Mouse (Mus musculus) thymus, adult 2 months (tissue): ENCODE measurements at regions not wholly inside any gene's neighbourhood (a gene's known extent, or its start where the extent isn't known, plus 50 kb on each side); places are given as distances from the start of the nearest gene placed in this dataset.

Experiments
- DNase-seq: peaks from one replicate; pipeline ENCODE4 v3.0.0; 2021
- H3K27ac ChIP-seq: fragments of 200-500 bp; 2 replicates; pipeline ENCODE4 v1.5.1; 2012; ENCODE audit warnings: low read length, control low read depth; ENCODE audit not compliant: control insufficient read depth, insufficient read depth
- H3K27me3 ChIP-seq: fragments of 200-500 bp; 2 replicates; pipeline ENCODE4 v1.6.1; 2012; ENCODE audit warnings: mild to moderate bottlenecking, low read length, moderate library complexity, mixed read lengths; ENCODE audit not compliant: control insufficient read depth, insufficient read depth
- H3K36me3 ChIP-seq: fragments of 200-500 bp; 2 replicates; pipeline ENCODE4 v1.6.1; 2012; ENCODE audit warnings: mild to moderate bottlenecking, low read length, moderate library complexity; ENCODE audit not compliant: control insufficient read depth, insufficient read depth
- H3K4me1 ChIP-seq: fragments of 200-500 bp; replicated peaks from 2 replicates; pipeline ENCODE4 v1.6.1; 2012; ENCODE audit warnings: low read length; ENCODE audit not compliant: control insufficient read depth, insufficient read depth
- H3K4me3 ChIP-seq: fragments of 200-500 bp; 2 replicates; pipeline ENCODE4 v1.5.1; 2012; ENCODE audit warnings: mild to moderate bottlenecking, low read length, control low read depth, moderate library complexity; ENCODE audit not compliant: control insufficient read depth, insufficient read depth
- CTCF ChIP-seq: fragments of 200-500 bp; IDR thresholded peaks from 2 replicates; pipeline ENCODE4 v1.5.1; 2012; ENCODE audit warnings: mild to moderate bottlenecking, control low read depth, low read length, moderate library complexity, borderline replicate concordance; ENCODE audit not compliant: control insufficient read depth, poor library complexity, insufficient read depth; ENCODE audit errors: extremely low read depth
- POLR2A ChIP-seq: fragments of 200-500 bp; IDR thresholded peaks from 2 replicates; pipeline ENCODE4 v1.6.1; 2012; ENCODE audit warnings: mild to moderate bottlenecking, low read length, control low read depth, moderate library complexity; ENCODE audit not compliant: control insufficient read depth, poor library complexity, insufficient read depth; ENCODE audit errors: extremely low read depth
- WGBS: fragments of 180-500 bp; shearing (Covaris S2); methylation state at CpG from one replicate; pipeline ENCODE4 v1.1.7; 2018; 5-methylcytosine and 5-hydroxymethylcytosine counted together

DNA sequence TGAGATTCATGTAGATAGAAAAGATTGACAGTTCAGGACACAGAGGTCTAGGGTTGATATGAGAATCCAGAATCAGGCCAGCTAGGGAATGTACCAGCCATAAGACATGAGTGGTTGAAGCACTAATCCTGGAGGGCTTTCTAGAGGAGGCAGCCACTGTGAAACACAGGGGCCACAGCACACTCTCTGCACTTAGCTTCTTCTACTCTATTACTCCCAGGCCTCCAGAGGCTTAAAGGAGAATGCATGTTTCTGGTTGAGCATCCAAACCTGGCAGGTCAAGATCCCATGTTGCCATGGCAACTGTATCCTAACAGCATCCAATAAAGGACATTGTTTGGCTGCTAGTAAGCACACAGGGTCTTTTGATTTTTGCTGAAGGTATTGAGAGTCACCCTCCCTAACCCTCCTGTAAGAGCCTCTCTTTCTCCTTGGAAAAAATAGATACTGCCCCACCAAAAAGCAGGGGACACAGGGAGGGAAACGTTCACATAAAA is 76.9 kb upstream of the Pcbd1 start:
- H3K36me3 ChIP-seq, result no peaks in the 10 kb centered on the region
- WGBS, result 88% methylated on average over 1 of the region's 1 CpGs
- no peak overlapping the region for H3K27ac ChIP-seq
- TF ChIP-seq POLR2A (no peak), CTCF (no peak)
- DNase-seq, result no peak
- no peaks in the 10 kb centered on the region for H3K4me1 ChIP-seq
- no peak overlapping the region for H3K4me3 ChIP-seq
- H3K27me3 ChIP-seq, result no peaks in the 10 kb centered on the region

DNA sequence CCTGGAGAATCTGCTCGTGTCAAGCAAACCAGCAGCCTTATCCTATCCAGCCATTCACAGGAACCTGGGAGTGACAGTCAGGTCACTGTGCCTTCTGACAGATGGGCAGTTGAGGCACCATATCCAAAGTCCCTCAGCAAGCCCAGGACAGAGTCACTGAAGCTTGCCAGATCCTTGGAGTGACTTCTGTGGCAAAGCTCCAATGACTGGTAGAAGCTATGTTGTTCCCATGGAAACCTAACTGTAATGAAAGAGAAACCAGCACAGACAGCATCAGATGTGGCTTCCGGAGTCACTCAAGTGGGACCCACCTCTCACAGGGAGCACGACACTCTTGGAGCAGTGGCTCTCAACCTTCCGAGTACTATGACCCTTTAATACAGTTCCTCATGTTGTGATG is 78.4 kb upstream of the Pcbd1 start:
- no peak for DNase-seq
- 57% methylated on average over 4 of the region's 4 CpGs for WGBS
- Histone ChIP-seq H3K4me3 (no peak overlapping the region), H3K36me3 (no peaks in the 10 kb centered on the region), H3K4me1 (no peaks in the 10 kb centered on the region), H3K27ac (no peak overlapping the region), H3K27me3 (no peaks in the 10 kb centered on the region)
- TF ChIP-seq POLR2A, result no peak
- no peak for TF ChIP-seq CTCF

DNA sequence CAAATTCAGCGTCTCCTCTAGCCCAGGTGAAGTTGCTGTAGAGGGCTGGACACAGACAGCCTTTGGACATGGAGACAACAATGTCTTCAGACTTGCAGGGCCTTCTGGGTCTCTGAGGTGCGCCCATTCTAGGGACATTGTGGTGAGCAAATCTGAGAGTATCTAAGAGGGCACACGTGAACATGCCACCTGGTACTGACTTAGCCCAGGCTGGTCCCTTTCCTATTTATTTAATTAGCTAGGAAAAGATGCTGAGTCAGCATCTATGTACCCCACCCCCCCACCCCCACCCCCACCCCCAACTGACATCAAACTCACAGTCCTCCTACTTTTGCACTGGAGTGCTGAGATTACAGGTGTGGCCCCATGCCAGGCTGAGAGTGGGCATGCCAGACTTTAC is 81.7 kb upstream of the Pcbd1 start:
- H3K27ac ChIP-seq, result no peak overlapping the region
- DNase-seq, result no peak
- H3K27me3 ChIP-seq, result no peaks in the 10 kb centered on the region
- H3K4me3 ChIP-seq, result no peak overlapping the region
- no peaks in the 10 kb centered on the region for H3K4me1 ChIP-seq
- 89% methylated on average over 3 of the region's 3 CpGs for WGBS
- H3K36me3 ChIP-seq, result no peaks in the 10 kb centered on the region
- no peak for TF ChIP-seq CTCF
- TF ChIP-seq POLR2A, result no peak

DNA sequence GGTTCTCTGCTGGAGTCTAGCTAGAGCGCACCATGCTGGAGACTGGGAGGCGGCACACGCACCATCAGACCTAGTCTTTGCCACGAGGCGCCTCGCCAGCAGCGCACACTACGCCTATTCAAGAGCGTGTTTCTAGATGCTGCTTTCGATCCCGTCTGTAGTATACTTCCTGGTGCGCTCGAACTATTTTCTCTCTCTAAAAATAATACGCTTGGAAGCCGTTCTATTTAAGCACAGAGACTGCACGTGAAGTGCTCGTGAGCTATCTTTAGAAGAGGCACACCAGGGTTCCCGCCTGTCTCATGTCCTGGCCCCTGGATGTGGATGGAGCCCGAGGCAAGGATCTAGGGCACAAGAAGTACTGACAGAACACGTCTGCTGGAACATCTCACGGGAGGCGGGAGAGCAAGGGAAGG is 87.4 kb upstream of the Pcbd1 start:
- DNase-seq, result no peak
- no peaks in the 10 kb centered on the region for H3K4me1 ChIP-seq
- no peaks in the 10 kb centered on the region for H3K36me3 ChIP-seq
- TF ChIP-seq POLR2A (no peak), CTCF (no peak)
- no peak overlapping the region for H3K27ac ChIP-seq
- H3K4me3 ChIP-seq, result no peak overlapping the region
- WGBS, result 96% methylated on average over 22 of the region's 22 CpGs
- no peaks in the 10 kb centered on the region for H3K27me3 ChIP-seq

DNA sequence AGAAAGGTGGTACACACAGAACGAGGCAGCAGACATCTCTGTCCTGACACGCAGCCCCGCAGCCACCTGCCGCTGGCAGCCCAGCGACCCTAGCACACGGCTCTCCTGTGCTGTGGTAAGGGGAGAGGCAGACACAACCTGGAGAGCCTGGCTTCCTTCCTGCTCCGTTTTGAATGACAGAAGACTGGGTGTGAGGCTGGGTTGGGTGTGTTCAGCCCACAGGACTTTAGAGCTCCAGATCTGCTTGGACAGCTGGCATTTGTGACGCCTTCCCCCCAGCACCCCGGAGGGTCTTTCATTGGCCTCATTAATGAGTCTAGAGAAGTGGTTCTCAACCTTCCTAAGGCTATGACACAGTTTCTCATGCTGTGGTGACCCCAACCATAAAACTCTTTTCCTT is 91.7 kb upstream of the Pcbd1 start:
- DNase-seq, result no peak
- WGBS, result 59% methylated on average over 9 of the region's 9 CpGs
- TF ChIP-seq CTCF (no peak), POLR2A (no peak)
- Histone ChIP-seq H3K27ac (no peak overlapping the region), H3K4me1 (no peaks in the 10 kb centered on the region), H3K36me3 (no peaks in the 10 kb centered on the region), H3K4me3 (no peak overlapping the region), H3K27me3 (no peaks in the 10 kb centered on the region)

DNA sequence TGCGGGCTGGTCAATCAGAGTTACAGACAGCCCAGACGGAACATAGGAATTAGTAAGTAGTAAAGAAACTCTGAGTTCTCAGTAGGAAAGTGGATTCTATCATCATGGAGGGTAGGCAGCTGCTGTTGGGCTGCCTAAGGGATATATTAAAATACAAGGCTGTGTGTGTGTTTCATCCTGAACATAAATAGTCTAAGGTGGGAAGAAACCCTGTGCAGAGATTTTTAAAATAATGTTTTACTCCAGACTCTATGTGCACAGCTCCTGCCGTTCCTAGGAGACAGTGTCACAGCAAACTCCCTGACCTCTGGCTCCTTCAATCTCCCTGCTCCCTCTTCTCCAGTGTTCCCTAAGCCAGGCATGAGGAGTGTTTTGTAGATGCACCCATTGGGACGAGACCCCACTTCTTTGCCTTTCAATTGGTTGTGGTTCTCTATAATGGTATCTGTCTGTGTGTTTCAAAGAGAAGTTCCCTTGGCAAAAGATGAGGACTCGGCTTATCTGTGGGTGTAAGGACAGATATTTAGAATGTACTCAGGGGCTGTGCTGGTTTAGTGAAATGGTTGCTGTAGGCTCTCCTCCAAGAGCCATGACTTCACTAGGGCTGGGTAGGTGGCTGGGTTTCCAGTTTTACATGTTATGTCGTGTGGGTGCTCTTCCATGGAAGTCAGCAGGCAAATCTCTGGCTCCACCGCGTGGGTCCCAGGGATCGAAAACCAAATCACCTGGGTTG is 93.1 kb upstream of the Pcbd1 start:
- H3K4me3 ChIP-seq, result no peak overlapping the region
- 92% methylated on average over 9 of the region's 9 CpGs for WGBS
- no peak overlapping the region for H3K27ac ChIP-seq
- H3K4me1 ChIP-seq, result no peaks in the 10 kb centered on the region
- TF ChIP-seq CTCF, result no peak
- TF ChIP-seq POLR2A, result no peak
- H3K27me3 ChIP-seq, result no peaks in the 10 kb centered on the region
- no peak for DNase-seq
- H3K36me3 ChIP-seq, result no peaks in the 10 kb centered on the region

DNA sequence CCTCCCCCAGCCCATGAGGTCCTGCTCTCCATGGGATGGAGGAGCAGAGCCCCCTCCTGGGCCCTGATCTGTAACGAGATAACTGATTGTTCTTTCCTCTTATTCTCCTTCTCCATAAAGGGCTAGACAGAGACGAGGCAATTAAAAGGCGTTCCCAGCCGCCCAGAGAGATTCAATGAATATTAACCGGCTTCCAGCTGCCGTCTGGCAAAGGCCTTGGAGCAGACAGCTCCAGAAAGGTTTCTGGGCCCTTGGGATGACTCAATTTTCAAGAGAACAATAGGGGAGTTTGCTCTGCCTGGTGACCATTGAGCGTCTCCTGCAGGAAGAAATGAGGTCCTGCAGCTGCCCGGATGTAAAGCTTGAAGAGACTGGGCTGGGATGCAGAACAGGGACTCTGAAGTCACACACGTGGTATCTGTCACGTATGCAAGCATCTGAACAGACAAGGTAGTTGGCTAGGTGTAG is 104.0 kb upstream of the Pcbd1 start:
- TF ChIP-seq POLR2A (no peak), CTCF (no peak)
- WGBS, result 31% methylated on average over 10 of the region's 10 CpGs
- Histone ChIP-seq H3K4me1 (no peaks in the 10 kb centered on the region), H3K27ac (no peak overlapping the region), H3K4me3 (no peak overlapping the region), H3K27me3 (no peaks in the 10 kb centered on the region), H3K36me3 (no peaks in the 10 kb centered on the region)
- no peak for DNase-seq

DNA sequence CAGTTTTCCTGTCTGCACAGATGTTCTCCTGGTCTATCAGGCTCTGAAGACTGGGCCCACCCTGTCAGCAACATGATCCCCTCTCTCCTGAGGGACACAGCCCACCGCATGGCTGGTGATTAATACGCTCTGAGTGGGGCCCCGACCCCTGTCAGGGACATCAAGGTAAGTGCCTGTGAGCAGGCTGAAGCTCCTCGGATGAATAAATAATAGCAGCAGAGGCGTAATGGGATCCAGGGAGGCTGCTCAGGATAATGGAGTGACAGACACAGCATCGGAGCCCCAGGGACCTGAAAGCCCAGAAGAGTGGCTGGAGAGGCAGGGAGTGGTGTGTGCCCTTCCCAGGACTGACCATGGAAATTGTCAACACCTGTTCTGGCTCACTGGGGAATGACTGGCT is 107.4 kb upstream of the Pcbd1 start:
- WGBS, result 90% methylated on average over 6 of the region's 6 CpGs
- H3K4me3 ChIP-seq, result no peak overlapping the region
- TF ChIP-seq POLR2A (no peak), CTCF (no peak)
- H3K27ac ChIP-seq, result no peak overlapping the region
- no peak for DNase-seq
- H3K27me3 ChIP-seq, result no peaks in the 10 kb centered on the region
- H3K36me3 ChIP-seq, result no peaks in the 10 kb centered on the region
- no peaks in the 10 kb centered on the region for H3K4me1 ChIP-seq
